Mouse (Mus musculus): ENCODE data around the gene Myh7.
"Not testable (repeated sequence)": the region's sequence is repeated elsewhere in the genome, so short reads cannot be mapped to it uniquely, and the experiment has no call there.

Gene Myh7

GRCm38 (mm10) chr14:55003878-55004855 is 9.7 kb upstream of the Myh7 start:
- no peak for DNase-seq

- DNase-seq = no peak
These were observed 8.3 kb upstream of the Myh7 start for GRCm38 (mm10) chr14:55002687-55003120.

- DNase-seq = no peak
These were observed 7.7 kb upstream of the Myh7 start for GRCm38 (mm10) chr14:55001938-55002686.

- no peak for DNase-seq
These were observed 7.0 kb upstream of the Myh7 start for GRCm38 (mm10) chr14:55001446-55001845.

GRCm38 (mm10) chr14:55000814-55001213 is 6.4 kb upstream of the Myh7 start:
- no peak for DNase-seq

GRCm38 (mm10) chr14:54999868-55000267 is 5.4 kb upstream of the Myh7 start:
- not testable (repeated sequence) for DNase-seq

GRCm38 (mm10) chr14:54998680-54999079 is 4.3 kb upstream of the Myh7 start:
- no peak for DNase-seq

- no peak for DNase-seq
These were observed 2.9 kb upstream of the Myh7 start for GRCm38 (mm10) chr14:54997297-54997696.

- no peak for DNase-seq
These were observed 2.4 kb upstream of the Myh7 start for GRCm38 (mm10) chr14:54996793-54997192.

GRCm38 (mm10) chr14:54995457-54996138 is 1.2 kb upstream of the Myh7 start:
- no peak for DNase-seq

GRCm38 (mm10) chr14:54994869-54995186 is 402 bp upstream of the Myh7 start:
- no peak for DNase-seq

GRCm38 (mm10) chr14:54993636-54994035 is 790 bp downstream of the Myh7 start:
- DNase-seq = no peak

- no peak for DNase-seq
These were observed 2.2 kb downstream of the Myh7 start for GRCm38 (mm10) chr14:54992196-54992595.

- DNase-seq = no peak
These were observed 4.5 kb downstream of the Myh7 start for GRCm38 (mm10) chr14:54989886-54990441.

GRCm38 (mm10) chr14:54988882-54989281 is 5.5 kb downstream of the Myh7 start:
- DNase-seq = no peak

GRCm38 (mm10) chr14:54988350-54988874 is 6.0 kb downstream of the Myh7 start:
- DNase-seq = not testable (repeated sequence)

GRCm38 (mm10) chr14:54981934-54982333 is 12.5 kb downstream of the Myh7 start:
- no peak for DNase-seq

GRCm38 (mm10) chr14:54978664-54979063 is 15.8 kb downstream of the Myh7 start:
- DNase-seq = no peak

- DNase-seq = no peak
These were observed 17.8 kb downstream of the Myh7 start, which contains the start of gene Gm17428 for GRCm38 (mm10) chr14:54976633-54977032. TSS of gene Gm17428 (plus strand) at chr14:54976933.

- no peak for DNase-seq
These were observed 20.2 kb downstream of the Myh7 start for GRCm38 (mm10) chr14:54974068-54974791.

- DNase-seq = not testable (repeated sequence)
These were observed 21.6 kb downstream of the Myh7 start for GRCm38 (mm10) chr14:54972786-54973185.

- DNase-seq = no peak
These were observed 26.1 kb downstream of the Myh7 start for GRCm38 (mm10) chr14:54968344-54968743.
